Mouse (Mus musculus): ENCODE measurements around the gene Chd8.

The Chd8 gene

GRCm38 (mm10) chr14:52198141-52198540 lies 59.4 kb downstream of the Chd8 start:
- DNase-seq = no peak

- DNase-seq = peak; percentile 85
These were observed 60.3 kb downstream of the Chd8 start, which contains the start of gene Supt16 for GRCm38 (mm10) chr14:52197156-52197878. TSS of gene Supt16 (minus strand) at chr14:52197416.

- no peak for DNase-seq
These were observed 61.1 kb downstream of the Chd8 start for GRCm38 (mm10) chr14:52196230-52197155.

- peak; percentile 83 for DNase-seq
These were observed 61.9 kb downstream of the Chd8 start for GRCm38 (mm10) chr14:52195691-52196090.

- DNase-seq = peak; percentile 74
These were observed 66.7 kb downstream of the Chd8 start for GRCm38 (mm10) chr14:52190740-52191359.

GRCm38 (mm10) chr14:52189519-52189918 lies 68.1 kb downstream of the Chd8 start:
- DNase-seq = no peak

- DNase-seq = no peak
These were observed 68.8 kb downstream of the Chd8 start for GRCm38 (mm10) chr14:52188788-52189187.

GRCm38 (mm10) chr14:52166571-52166970 lies 91.0 kb downstream of the Chd8 start:
- DNase-seq = no peak

- DNase-seq = no peak
These were observed 96.7 kb downstream of the Chd8 start for GRCm38 (mm10) chr14:52160911-52161310.

GRCm38 (mm10) chr14:52155008-52155407 lies 102.6 kb downstream of the Chd8 start:
- DNase-seq = no peak

- no peak for DNase-seq
These were observed 105.0 kb downstream of the Chd8 start for GRCm38 (mm10) chr14:52152613-52153012.

GRCm38 (mm10) chr14:52152179-52152578 lies 105.4 kb downstream of the Chd8 start:
- no peak for DNase-seq

GRCm38 (mm10) chr14:52149888-52150287 lies 107.7 kb downstream of the Chd8 start:
- DNase-seq = no peak
